Mouse (Mus musculus): ENCODE data around the gene Ryr2.

The Ryr2 gene

DNA sequence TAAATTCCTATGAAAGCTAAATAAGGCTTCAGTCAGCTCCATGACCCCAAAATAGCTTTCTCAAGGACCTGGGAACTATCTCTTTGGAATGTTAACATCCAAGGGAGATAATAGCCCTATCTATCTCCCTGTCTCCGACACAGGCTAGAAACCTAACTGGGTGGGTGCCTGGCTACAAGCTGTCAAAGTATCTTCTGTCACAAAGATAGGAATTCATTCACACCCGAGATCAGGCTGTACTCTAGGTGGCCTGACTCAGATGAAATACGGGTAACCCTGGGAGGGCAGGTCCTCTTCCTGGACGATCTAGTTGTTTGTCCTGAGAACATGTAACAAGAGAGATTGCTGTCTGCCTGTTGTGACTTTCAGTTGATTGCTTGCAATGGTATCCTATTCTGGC is 69.9 kb downstream of the Ryr2 start:
- DNase-seq (ENCODE audit: low spot score) = no peak

- DNase-seq (ENCODE audit: low spot score) = no peak
Measured at GRCm38 (mm10) chr13:12033914-12034313, 72.8 kb downstream of the Ryr2 start.

DNA sequence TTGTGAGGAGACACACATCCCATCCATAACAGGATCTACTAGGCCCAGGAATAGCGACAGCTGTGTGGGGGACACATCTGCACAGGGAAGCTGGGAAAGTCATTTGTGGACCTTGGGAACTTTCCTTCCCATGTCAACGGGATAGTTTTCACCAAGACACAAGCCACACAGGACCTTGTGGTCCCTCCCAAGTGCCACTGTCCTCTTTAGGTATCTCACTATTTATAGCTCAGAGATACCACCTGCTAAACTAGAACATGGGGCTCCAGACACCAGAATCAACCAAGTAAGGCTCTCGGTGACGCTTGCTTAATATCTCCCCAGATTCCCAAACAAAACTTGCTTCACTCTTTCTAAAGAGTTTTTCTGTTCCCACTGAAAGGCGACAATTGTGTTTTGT is 73.5 kb downstream of the Ryr2 start:
- DNase-seq (ENCODE audit: low spot score) = no peak

DNA sequence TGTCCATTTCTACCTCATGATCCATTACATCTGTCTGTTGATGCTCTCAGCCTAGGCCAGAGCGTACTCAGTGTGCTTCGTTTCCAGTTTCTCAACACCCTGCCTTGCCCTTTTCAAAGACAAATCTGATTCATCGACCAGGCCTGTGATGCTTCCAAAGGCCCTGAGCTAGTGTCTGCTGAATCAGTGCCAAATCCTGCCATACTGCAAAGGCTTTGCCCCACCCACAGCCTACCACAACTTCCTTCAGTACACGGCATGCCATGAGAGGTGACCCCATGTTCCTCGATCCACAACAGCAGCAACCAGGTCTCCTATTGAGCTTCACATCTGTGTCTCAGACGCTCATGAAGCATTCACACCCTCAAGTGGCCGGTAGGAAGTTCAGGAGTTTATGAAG is 76.9 kb downstream of the Ryr2 start:
- no peak for DNase-seq (ENCODE audit: low spot score)

DNA sequence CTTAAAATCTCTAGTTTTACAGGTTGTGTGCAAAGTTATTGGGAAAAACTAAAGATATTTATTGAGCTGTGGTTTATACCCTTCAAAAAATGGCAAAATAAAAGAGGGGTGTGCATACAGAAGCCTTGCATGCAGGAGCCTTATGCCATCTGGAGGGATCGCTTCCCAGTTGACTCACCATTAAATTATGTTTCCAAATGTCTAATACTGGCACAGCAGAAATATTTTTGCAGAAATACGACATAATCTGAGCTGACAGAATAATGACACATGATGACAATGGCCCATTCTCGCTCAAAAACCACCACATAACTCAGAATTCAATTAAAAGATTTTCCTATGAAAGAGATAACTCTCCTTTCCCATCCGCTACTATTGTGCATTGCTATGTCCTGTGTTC is 77.4 kb downstream of the Ryr2 start:
- no peak for DNase-seq (ENCODE audit: low spot score)

GRCm38 (mm10) chr13:12018046-12018445 is 88.7 kb downstream of the Ryr2 start:
- DNase-seq (ENCODE audit: low spot score) = peak; percentile 64

- no peak for DNase-seq (ENCODE audit: low spot score)
Measured at GRCm38 (mm10) chr13:12013986-12014385, 92.8 kb downstream of the Ryr2 start.

GRCm38 (mm10) chr13:12008995-12009689 is 97.6 kb downstream of the Ryr2 start:
- no peak for DNase-seq (ENCODE audit: low spot score)

- no peak for DNase-seq (ENCODE audit: low spot score)
Measured at GRCm38 (mm10) chr13:12007579-12007978, 99.2 kb downstream of the Ryr2 start.

GRCm38 (mm10) chr13:12001891-12002294 is 104.9 kb downstream of the Ryr2 start:
- DNase-seq (ENCODE audit: low spot score) = peak; percentile 53

- no peak for DNase-seq (ENCODE audit: low spot score)
Measured at GRCm38 (mm10) chr13:11999851-12000250, 106.9 kb downstream of the Ryr2 start.

DNA sequence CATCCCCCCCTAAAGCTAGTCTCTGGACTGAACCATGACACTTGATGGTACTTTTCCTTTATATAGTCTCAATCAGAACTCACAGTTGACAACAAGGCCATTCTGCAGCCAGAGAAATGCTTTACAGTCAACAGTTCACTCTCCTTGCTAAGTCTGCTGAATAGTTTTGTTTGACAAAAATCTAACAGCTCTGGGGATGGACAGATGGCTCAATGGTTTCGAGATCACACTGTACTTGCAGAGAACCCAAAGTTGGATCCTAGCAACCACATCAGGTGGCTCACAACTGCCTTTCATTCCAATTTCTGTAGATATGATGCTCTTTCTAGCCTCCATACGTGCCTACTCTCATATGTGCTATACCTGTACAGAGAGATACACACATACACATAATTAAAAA is 109.4 kb downstream of the Ryr2 start:
- DNase-seq (ENCODE audit: low spot score) = no peak

DNA sequence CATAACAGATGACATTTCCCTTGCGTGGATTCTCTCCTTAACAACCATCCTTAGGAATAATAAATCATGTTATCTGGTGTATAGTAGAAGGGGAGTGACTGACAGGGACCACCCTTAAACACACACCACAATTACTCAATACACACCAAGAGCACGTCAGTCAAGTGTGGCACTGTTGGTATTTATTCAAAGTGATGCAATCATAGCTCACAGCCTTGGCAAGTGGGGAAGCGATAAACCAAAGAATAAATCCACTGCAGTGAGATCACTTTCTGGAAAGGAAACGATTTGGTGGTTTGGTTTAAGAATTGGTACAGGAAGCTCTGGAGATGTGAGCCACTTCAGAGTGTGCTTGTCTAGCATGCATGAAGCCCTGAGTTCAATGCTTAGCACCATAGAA is 119.2 kb downstream of the Ryr2 start:
- DNase-seq (ENCODE audit: low spot score) = no peak

GRCm38 (mm10) chr13:11985056-11985455 is 121.7 kb downstream of the Ryr2 start:
- no peak for DNase-seq (ENCODE audit: low spot score)

DNA sequence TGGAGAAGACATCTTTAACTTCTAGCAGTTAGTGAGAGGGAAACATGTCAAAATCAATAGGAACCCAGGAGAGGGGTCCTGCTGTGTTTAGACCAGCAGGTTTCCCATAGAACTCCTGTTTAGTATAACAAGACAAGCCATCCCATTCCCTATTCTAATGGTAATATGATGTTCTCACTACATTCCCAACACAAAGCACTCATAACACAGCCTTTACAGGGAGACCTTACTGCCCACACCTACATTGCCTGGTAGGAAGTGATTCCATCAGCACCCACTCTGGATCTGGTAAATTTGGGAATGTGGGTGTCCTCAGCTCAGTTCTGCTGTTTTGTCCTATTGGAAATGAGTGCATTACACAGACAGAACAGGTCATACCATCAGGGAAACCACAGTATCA is 127.7 kb downstream of the Ryr2 start:
- no peak for DNase-seq (ENCODE audit: low spot score)

- no peak for DNase-seq (ENCODE audit: low spot score)
Measured at GRCm38 (mm10) chr13:11978359-11978758, 128.4 kb downstream of the Ryr2 start.

- DNase-seq (ENCODE audit: low spot score) = no peak
Measured at GRCm38 (mm10) chr13:11977606-11978005, 129.1 kb downstream of the Ryr2 start.

GRCm38 (mm10) chr13:11964391-11964790 is 142.4 kb downstream of the Ryr2 start:
- peak; percentile 24 for DNase-seq (ENCODE audit: low spot score)

DNA sequence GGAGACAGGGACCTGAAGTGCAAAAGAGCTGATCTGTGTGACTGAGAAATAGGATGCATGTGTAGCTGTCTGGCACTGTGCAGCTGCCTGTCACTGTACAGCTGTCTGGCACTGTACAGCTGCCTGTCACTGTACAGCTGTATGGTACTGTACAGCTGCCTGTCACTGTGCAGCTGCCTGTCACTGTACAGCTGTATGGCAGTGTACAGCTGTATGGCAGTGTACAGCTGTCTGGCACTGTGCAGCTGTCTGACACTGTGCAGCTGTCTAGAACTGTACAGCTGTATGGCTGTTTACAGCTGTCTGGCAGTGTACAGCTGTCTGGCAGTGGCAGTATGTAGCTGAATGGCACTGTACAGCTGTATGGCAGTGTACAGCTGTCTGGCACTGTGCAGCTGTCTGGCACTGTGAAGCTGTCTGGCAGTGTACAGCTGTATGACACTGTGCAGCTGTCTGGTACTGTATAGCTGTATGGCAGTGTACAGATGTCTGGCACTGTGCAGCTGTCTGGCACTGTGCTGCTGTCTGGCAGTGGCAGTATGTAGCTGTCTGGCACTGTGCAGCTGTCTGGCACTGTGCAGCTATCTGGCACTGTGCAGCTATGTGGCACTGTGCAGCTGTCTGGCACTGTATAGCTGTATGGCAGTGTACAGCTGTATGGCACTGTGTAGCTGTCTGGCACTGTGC is 147.1 kb downstream of the Ryr2 start:
- peak; percentile 46 for DNase-seq (ENCODE audit: low spot score)

- no peak for DNase-seq (ENCODE audit: low spot score)
Measured at GRCm38 (mm10) chr13:11958854-11959253, 147.9 kb downstream of the Ryr2 start.

GRCm38 (mm10) chr13:11958271-11958670 is 148.5 kb downstream of the Ryr2 start:
- no peak for DNase-seq (ENCODE audit: low spot score)

DNA sequence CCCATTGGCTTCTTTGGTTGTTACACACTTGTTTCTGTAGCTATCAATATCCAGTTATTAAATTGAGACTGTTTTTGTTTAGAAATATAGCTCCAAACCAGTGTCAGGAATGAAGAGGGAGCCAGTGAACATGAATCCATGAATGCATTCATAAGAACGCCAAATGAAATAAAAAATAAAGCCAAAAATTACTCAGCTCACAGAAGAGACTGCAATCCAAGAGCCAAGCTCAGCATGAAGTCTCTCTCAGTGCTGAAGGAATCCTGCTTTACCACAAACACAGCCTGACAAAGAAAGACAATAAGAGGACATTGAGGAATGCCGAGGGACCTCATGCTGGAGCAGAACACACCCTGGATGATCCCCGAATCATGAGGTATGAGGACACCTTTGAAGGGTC is 154.8 kb downstream of the Ryr2 start:
- no peak for DNase-seq (ENCODE audit: low spot score)

GRCm38 (mm10) chr13:11945740-11946139 is 161.0 kb downstream of the Ryr2 start:
- DNase-seq (ENCODE audit: low spot score) = no peak

GRCm38 (mm10) chr13:11941724-11942123 is 165.0 kb downstream of the Ryr2 start:
- no peak for DNase-seq (ENCODE audit: low spot score)

All from MN1 (cell line).